Mouse (Mus musculus) heart, embryonic 13.5 days (tissue): ENCODE data around the gene Atxn1. TPM values are rescaled to one million over a fixed set of nuclear protein-coding genes. Genes with fewer than 3 reads are reported as not detected.

Experiments used
- ATAC-seq: fragments of 200-750 bp; cut with Nextera tagmentation; 2 replicates; pipeline ENCODE4 v1.8.0; 2017; ENCODE audit warnings: moderate TSS enrichment; ENCODE audit not compliant: insufficient number of reproducible peaks, low FRiP score, low TSS enrichment; ENCODE audit errors: extremely low read depth
- H3K27ac ChIP-seq: fragments of 300-500 bp; sonication (generic); replicated peaks from 2 replicates; pipeline ENCODE4 v1.5.1; 2015; ENCODE audit warnings: moderate library complexity, mild to moderate bottlenecking, inconsistent platforms
- H3K27me3 ChIP-seq: fragments of 300-500 bp; sonication (generic); replicated peaks from 2 replicates; pipeline ENCODE4 v1.6.1; 2015; ENCODE audit warnings: mild to moderate bottlenecking, inconsistent platforms
- H3K36me3 ChIP-seq: fragments of 300-500 bp; sonication (generic); 2 replicates; pipeline ENCODE4 v1.6.1; 2015; ENCODE audit warnings: mild to moderate bottlenecking, inconsistent platforms
- H3K4me1 ChIP-seq: fragments of 300-500 bp; sonication (generic); 2 replicates; pipeline ENCODE4 v1.6.1; 2015; ENCODE audit warnings: inconsistent platforms
- H3K4me2 ChIP-seq: fragments of 300-500 bp; sonication (generic); 2 replicates; pipeline ENCODE4 v1.6.1; 2015; ENCODE audit warnings: inconsistent platforms, mild to moderate bottlenecking, moderate library complexity
- H3K4me3 ChIP-seq: fragments of 300-500 bp; sonication (generic); 2 replicates; pipeline ENCODE4 v1.5.1; 2015; ENCODE audit warnings: moderate library complexity, mild to moderate bottlenecking, inconsistent platforms
- H3K9ac ChIP-seq: fragments of 300-500 bp; sonication (generic); 2 replicates; pipeline ENCODE4 v1.6.1; 2015; ENCODE audit warnings: inconsistent platforms, mild to moderate bottlenecking, moderate library complexity
- H3K9me3 ChIP-seq: fragments of 300-500 bp; sonication (generic); 2 replicates; pipeline ENCODE4 v1.6.1; 2016; ENCODE audit warnings: inconsistent platforms
- WGBS: fragments of 180-500 bp; shearing (Covaris S2); methylation state at CpG from one replicate; pipeline ENCODE4 v1.1.7; 2015; ENCODE audit warnings: mixed read lengths; 5-methylcytosine and 5-hydroxymethylcytosine counted together
- polyA plus RNA-seq: library from polyadenylated mRNA; unstranded; fragments of >200 nt; fragmentation: Nextera tagmentation; extraction: Ambion mirVana; gene quantifications from 2 replicates; pipeline ENCODE4 v1.2.1, GENCODE M21; 2015

The Atxn1 gene
- polyA plus RNA-seq, 1 experiment from 2014 or later: 5.8 TPM

DNA sequence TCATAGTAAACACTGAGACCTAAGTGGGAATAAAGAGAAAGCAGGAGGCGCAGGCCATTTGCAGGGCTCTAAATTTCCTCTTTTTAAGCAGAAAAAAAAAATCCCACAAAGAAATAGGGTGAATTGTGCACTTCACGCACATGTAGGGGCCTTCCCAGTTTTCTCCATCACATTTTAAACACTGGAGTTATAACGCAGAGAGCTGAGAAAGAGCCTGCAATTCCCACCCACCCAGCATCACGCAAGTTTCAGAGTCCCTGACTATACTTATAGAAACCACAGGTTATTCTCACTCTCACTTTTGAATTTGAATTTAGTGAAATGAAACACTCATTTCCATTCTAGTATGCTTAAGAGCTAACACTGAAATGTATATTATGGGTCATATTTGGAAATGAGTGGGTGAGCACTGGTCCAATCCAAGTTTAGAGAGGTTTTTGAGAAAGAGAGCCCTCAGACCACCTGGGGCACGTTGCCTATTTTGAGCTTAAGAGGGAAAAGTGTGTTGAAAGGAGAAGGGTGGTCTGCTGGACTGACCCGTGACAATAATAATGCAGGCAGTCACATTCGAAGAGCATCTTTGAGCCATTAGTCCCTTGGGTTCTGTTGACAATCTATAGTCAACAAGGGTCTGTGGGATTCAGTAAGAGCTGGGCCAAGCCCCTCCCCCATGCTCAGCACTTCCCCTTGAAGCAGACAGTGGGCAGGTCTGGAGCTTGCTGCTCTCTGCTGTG is 279.1 kb downstream of the Atxn1 start:
- Histone ChIP-seq H3K4me2 (no peak overlapping the region; the same call in 1 of the 2 replicates), H3K9ac (0 out of 2 replicates have a peak overlapping the region, but pooled peaks have one; percentile 14), H3K4me3 (no peak overlapping the region), H3K27ac (peak overlapping the region; percentile 80), H3K27me3 (no peaks in the 10 kb centered on the region), H3K36me3 (no peaks in the 10 kb centered on the region), H3K4me1 (peaks cover 45% of the 10 kb centered on the region), H3K9me3 (no peaks in the 10 kb centered on the region)
- WGBS: 71% methylated on average over 7 of the region's 7 CpGs
- no peak for ATAC-seq

- Histone ChIP-seq H3K27ac (peak overlapping the region; percentile 80), H3K4me3 (no peak overlapping the region), H3K9me3 (no peaks in the 10 kb centered on the region), H3K27me3 (no peaks in the 10 kb centered on the region), H3K36me3 (no peaks in the 10 kb centered on the region), H3K4me2 (no peak overlapping the region), H3K4me1 (peaks cover 46% of the 10 kb centered on the region), H3K9ac (peak overlapping the region; percentile 54; the same call in 1 of the 2 replicates)
- WGBS: 38% methylated on average over 4 of the region's 4 CpGs
- ATAC-seq: no peak
These were observed 279.9 kb downstream of the Atxn1 start for GRCm38 (mm10) chr13:45684891-45685311.

GRCm38 (mm10) chr13:45683991-45684390 is 280.8 kb downstream of the Atxn1 start:
- ATAC-seq: no peak
- Histone ChIP-seq H3K4me2 (no peak overlapping the region), H3K4me1 (peaks cover 46% of the 10 kb centered on the region), H3K36me3 (no peaks in the 10 kb centered on the region), H3K4me3 (no peak overlapping the region), H3K9me3 (no peaks in the 10 kb centered on the region), H3K9ac (no peak overlapping the region), H3K27ac (peak overlapping the region; percentile 80), H3K27me3 (no peaks in the 10 kb centered on the region)
- WGBS: 79% methylated on average over 3 of the region's 3 CpGs

DNA sequence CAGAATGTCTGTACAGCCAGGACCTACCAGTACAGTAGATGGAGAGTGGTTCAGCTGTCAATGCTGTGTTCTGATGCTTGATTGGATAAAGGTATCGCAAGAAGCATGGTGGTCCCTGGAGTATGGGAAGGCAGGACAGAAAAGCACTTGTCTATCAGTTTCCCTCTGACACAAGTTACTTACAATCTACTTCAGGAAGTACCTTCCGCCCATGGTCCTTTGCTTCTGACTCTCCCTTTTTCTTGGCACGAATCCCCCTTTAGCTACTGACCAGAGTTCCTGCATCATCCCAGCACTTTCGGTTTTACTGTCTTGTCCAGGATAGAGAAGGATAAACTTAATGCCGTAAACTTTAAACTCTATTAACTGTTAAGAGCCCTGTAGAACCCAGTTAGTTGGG is 283.6 kb downstream of the Atxn1 start:
- H3K4me3 ChIP-seq: no peak overlapping the region
- peak overlapping the region; percentile 54 for H3K27ac ChIP-seq
- H3K4me1 ChIP-seq: peaks cover 49% of the 10 kb centered on the region
- no peaks in the 10 kb centered on the region for H3K36me3 ChIP-seq
- no peaks in the 10 kb centered on the region for H3K9me3 ChIP-seq
- ATAC-seq: no peak
- H3K4me2 ChIP-seq: peak overlapping the region; percentile 4; the same call in 1 of the 2 replicates
- H3K9ac ChIP-seq: no peak overlapping the region
- WGBS: 57% methylated on average over 5 of the region's 5 CpGs
- no peaks in the 10 kb centered on the region for H3K27me3 ChIP-seq

GRCm38 (mm10) chr13:45680651-45681050 is 284.2 kb downstream of the Atxn1 start:
- no peaks in the 10 kb centered on the region for H3K36me3 ChIP-seq
- WGBS: 58% methylated on average over 5 of the region's 5 CpGs
- no peaks in the 10 kb centered on the region for H3K9me3 ChIP-seq

DNA sequence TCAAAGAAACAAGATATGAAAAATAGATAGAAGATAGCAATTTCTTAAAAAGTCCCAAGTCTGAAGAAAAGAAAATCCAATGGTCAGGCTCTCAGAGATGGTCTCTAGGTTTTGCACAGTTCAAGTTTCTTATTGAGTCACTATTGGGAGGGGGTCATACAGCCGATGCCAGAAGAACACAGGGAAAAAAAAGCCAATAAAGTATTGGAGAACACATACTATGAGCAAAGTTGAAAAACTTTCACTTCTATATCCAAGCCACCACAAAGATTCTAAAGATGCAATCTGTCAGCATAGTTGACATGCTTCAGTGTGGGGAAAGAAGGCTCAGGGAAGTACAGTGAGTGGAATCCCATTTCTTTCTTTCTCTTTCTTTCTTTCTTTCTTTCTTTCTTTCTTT is 285.7 kb downstream of the Atxn1 start:
- Histone ChIP-seq H3K4me3 (no peak overlapping the region), H3K27ac (no peak overlapping the region), H3K9me3 (no peaks in the 10 kb centered on the region), H3K4me2 (no peak overlapping the region), H3K9ac (no peak overlapping the region), H3K4me1 (peaks cover 42% of the 10 kb centered on the region), H3K27me3 (no peaks in the 10 kb centered on the region), H3K36me3 (no peaks in the 10 kb centered on the region)
- WGBS: 85% methylated on average over 1 of the region's 1 CpGs
- ATAC-seq: no peak

More at GRCm38 (mm10) chr13:45680651-45681050, 284.2 kb downstream of the Atxn1 start:
- Histone ChIP-seq H3K4me1 (peaks cover 47% of the 10 kb centered on the region), H3K27me3 (no peaks in the 10 kb centered on the region), H3K4me3 (no peak overlapping the region), H3K27ac (peak overlapping the region; percentile 59; the same call in 1 of the 2 replicates), H3K4me2 (no peak overlapping the region), H3K9ac (no peak overlapping the region)
- ATAC-seq: no peak

- no peaks in the 10 kb centered on the region for H3K36me3 ChIP-seq
- H3K4me1 ChIP-seq: peaks cover 28% of the 10 kb centered on the region
- H3K9ac ChIP-seq: no peak overlapping the region
- no peaks in the 10 kb centered on the region for H3K9me3 ChIP-seq
- H3K27me3 ChIP-seq: no peaks in the 10 kb centered on the region
- H3K4me3 ChIP-seq: no peak overlapping the region
- no peak overlapping the region for H3K4me2 ChIP-seq
- 49% methylated on average over 2 of the region's 2 CpGs for WGBS
- ATAC-seq: no peak
- no peak overlapping the region for H3K27ac ChIP-seq
These were observed 292.2 kb downstream of the Atxn1 start for GRCm38 (mm10) chr13:45672628-45673027.

DNA sequence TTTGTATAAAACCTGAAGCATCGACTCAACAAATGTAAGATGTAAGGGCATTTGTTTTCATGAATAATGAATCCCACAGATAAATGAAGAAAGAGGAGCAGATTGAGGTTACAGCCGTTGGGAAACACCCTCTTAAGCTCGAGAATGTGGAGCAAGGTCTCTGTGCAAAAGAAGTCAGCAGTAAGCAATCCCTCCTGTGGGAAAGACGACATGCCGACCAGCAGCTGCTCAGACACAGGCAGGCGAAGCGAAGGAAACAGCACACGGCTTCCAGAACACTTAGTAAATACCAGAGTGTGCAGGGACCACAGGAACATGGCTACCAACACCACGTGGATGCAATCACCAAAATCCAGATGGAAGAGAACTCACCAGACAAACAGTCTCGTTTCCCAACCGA is 294.8 kb downstream of the Atxn1 start:
- WGBS: 79% methylated on average over 11 of the region's 11 CpGs
- Histone ChIP-seq H3K4me2 (no peak overlapping the region), H3K27me3 (no peaks in the 10 kb centered on the region), H3K4me3 (no peak overlapping the region), H3K36me3 (0 out of 2 replicates have a peak, but pooled peaks cover 6% of the 10 kb centered on the region), H3K4me1 (peaks cover 10% of the 10 kb centered on the region), H3K27ac (no peak overlapping the region), H3K9ac (no peak overlapping the region), H3K9me3 (no peaks in the 10 kb centered on the region)
- no peak for ATAC-seq

- Histone ChIP-seq H3K27ac (no peak overlapping the region), H3K9ac (no peak overlapping the region), H3K4me2 (no peak overlapping the region), H3K9me3 (no peaks in the 10 kb centered on the region), H3K4me3 (no peak overlapping the region), H3K27me3 (no peaks in the 10 kb centered on the region), H3K36me3 (0 out of 2 replicates have a peak, but pooled peaks cover 6% of the 10 kb centered on the region), H3K4me1 (peaks cover 15% of the 10 kb centered on the region)
- ATAC-seq: no peak
- WGBS: 85% methylated on average over 10 of the region's 10 CpGs
These were observed 302.0 kb downstream of the Atxn1 start for GRCm38 (mm10) chr13:45662852-45663251.

GRCm38 (mm10) chr13:45662216-45662615 is 302.6 kb downstream of the Atxn1 start:
- no peak overlapping the region for H3K27ac ChIP-seq
- no peak overlapping the region for H3K4me3 ChIP-seq
- WGBS: 78% methylated on average over 3 of the region's 3 CpGs
- no peaks in the 10 kb centered on the region for H3K27me3 ChIP-seq
- H3K9me3 ChIP-seq: no peaks in the 10 kb centered on the region
- H3K9ac ChIP-seq: no peak overlapping the region
- ATAC-seq: no peak
- H3K4me2 ChIP-seq: no peak overlapping the region
- H3K4me1 ChIP-seq: peaks cover 15% of the 10 kb centered on the region
- 0 out of 2 replicates have a peak, but pooled peaks cover 4% of the 10 kb centered on the region for H3K36me3 ChIP-seq

GRCm38 (mm10) chr13:45661283-45662185 is 303.3 kb downstream of the Atxn1 start:
- no peak for ATAC-seq
- Histone ChIP-seq H3K36me3 (no peaks in the 10 kb centered on the region), H3K9ac (no peak overlapping the region), H3K27ac (no peak overlapping the region), H3K9me3 (no peaks in the 10 kb centered on the region), H3K4me1 (peaks cover 15% of the 10 kb centered on the region), H3K4me3 (no peak overlapping the region), H3K4me2 (no peak overlapping the region), H3K27me3 (no peaks in the 10 kb centered on the region)
- 79% methylated on average over 12 of the region's 12 CpGs for WGBS
